Mouse (Mus musculus) macrophage (primary cell): ENCODE measurements around the gene Ppfia1. TPM values are rescaled to one million over a fixed set of nuclear protein-coding genes. Genes with fewer than 3 reads are reported as not detected.

Source experiments
- H3K27ac ChIP-seq: fragments of 350-480 bp; formaldehyde crosslinking; 2 replicates; pipeline ENCODE4 v1.9.0; 2021
- H3K36me3 ChIP-seq: fragments of 350-480 bp; formaldehyde crosslinking; 2 replicates; pipeline ENCODE4 v1.9.0; 2021; ENCODE audit errors: inconsistent target
- H3K4me3 ChIP-seq: fragments of 350-480 bp; formaldehyde crosslinking; 2 replicates; pipeline ENCODE4 v1.9.0; 2021; ENCODE audit errors: inconsistent target
- H3K79me2 ChIP-seq: fragments of 350-480 bp; formaldehyde crosslinking; 2 replicates; pipeline ENCODE4 v1.9.0; 2021; ENCODE audit errors: inconsistent target
- WGBS: methylation state at CpG from one replicate; pipeline ENCODE4 v1.1.7; 2026; ENCODE audit warnings: inconsistent platforms; ENCODE audit not compliant: missing documents; 5-methylcytosine and 5-hydroxymethylcytosine counted together
- polyA plus RNA-seq: library from polyadenylated mRNA; stranded (reverse); fragments of 250-400 nt; gene quantifications from 3 replicates; pipeline ENCODE4 v1.2.4, GENCODE M21; 2018; ENCODE audit warnings: inconsistent platforms

Gene Ppfia1
- polyA plus RNA-seq, 1 experiment from 2014 or later: 74.0 TPM

DNA sequence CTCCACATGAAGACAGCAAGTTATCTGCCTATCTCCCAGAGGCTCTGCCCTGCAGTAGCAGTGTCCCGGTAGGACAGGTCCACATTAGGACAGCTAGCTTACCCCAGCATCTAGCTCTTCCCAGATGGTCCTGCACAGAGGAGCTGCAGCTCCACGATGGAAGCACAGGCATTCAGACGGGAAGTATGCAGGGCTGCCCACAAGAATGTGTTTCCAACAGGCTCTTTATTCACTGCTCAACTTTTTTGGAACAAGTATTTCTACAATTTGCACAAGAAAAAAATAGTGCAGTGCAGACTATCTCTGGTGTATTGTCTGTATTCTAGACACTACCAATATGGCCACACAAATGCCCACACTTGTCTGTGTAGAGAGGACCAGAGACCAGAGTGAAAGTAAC, 18.8 kb downstream of the Ppfia1 start:
- H3K79me2 ChIP-seq: peaks cover 94% of the 10 kb centered on the region
- no peaks in the 10 kb centered on the region for H3K36me3 ChIP-seq
- no peak overlapping the region for H3K27ac ChIP-seq
- WGBS: 93% methylated on average over 3 of the region's 3 CpGs
- no peak overlapping the region for H3K4me3 ChIP-seq

DNA sequence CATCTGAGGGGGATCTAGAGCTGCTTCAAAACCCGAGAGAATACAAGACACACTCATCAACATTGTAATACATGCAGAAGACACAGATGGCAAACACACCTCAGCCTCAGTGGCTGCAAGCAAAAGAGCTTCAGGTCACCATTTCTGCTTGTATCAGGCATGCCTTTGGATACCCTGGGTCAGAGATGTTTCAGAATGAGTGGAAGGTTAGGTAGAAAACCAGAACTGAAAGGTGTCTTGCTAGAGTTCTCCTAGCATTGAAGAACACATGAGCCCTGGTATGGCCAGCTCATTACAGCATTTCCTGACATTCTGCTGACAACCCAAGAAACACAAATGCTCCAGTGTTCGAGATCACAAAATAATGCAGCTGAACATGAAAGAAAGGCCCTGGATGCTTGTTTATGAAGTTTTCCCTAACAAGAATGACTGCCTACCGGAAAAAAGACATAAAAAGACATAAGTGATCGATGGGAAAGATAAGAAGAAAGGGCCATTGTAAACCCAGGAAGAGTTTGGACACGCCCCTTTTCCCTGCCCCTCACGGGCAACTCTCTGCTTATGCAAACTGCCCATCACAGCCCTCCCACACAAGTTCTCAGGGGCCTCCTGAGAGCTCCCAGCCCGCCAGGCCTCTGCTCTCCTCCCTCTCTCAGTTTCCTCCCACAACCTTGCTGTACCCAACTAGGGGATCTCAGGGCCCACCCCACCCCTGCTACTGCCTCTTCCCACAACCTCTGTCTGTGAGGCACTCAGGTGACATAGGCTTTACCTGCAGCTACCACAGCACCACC, 21.7 kb downstream of the Ppfia1 start:
- Histone ChIP-seq H3K27ac (no peak overlapping the region), H3K79me2 (peaks cover 92% of the 10 kb centered on the region), H3K36me3 (no peaks in the 10 kb centered on the region), H3K4me3 (no peak overlapping the region)
- WGBS: 84% methylated on average over 7 of the region's 7 CpGs

DNA sequence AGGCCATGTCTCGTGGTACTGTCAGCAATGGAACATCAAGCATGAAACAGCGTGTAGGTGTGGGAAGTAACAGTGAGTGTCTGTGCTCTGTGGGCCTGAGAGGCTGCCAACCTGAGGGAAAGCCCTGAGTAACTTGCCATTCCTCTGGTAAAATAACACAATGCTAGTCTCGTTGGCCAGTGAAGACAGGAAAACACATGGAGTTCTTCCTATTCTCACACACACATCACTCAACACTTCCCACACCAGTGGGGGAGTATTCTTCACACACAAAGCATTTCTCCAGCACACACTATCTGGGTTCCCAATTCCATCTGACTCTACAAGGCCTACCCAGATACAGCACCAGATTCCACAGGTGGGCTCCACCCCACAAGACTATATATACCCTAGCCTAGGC, 23.7 kb downstream of the Ppfia1 start:
- 91% methylated on average over 3 of the region's 3 CpGs for WGBS
- Histone ChIP-seq H3K79me2 (peaks cover 88% of the 10 kb centered on the region), H3K36me3 (no peaks in the 10 kb centered on the region), H3K27ac (no peak overlapping the region), H3K4me3 (no peak overlapping the region)

DNA sequence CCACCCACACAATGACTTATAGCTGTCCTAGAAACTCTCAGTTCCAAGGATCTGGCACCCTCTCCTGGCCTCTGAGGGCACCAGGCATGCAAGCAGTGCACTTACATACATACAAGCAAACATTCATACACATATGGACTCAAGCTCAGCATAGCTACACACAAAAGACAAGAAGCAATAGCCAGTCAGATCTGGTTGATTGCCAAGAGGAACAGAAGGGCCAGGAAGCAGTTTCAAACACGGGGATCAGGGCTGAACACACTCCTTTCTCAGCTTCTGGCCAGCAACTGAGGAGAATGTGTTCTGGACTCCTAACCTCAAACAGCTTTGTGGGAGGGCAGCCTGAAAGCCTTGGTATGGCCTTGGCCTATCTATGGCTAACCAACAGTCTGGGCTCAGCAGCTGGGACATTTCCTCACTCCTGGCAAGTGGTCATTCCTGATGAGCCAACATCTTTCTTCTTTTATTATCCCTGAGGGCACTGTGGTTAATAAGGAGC, 25.8 kb downstream of the Ppfia1 start:
- Histone ChIP-seq H3K79me2 (peaks cover 83% of the 10 kb centered on the region; the same call in 1 of the 2 replicates), H3K36me3 (no peaks in the 10 kb centered on the region), H3K27ac (no peak overlapping the region), H3K4me3 (no peak overlapping the region)
- 25% methylated on average over 1 of the region's 1 CpGs for WGBS

DNA sequence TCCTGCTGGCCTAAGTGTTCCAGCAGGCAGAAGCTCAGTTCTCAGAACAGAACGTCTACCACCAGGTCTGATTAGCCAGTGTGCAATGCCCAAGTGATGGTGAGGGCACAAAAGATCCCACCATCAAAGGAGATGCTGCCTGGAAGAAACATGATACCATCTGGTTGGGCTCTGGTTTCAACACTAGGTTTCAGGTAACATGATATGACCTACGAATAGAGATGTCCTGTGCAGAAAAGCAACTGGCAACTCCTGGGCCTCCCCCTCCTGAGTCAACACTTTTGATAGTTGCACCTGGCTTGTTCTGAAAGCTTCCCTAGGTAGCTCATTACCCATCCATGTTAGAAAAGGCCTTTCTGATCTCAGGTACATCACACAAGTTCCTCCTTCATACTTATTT, 26.9 kb downstream of the Ppfia1 start:
- WGBS: 94% methylated on average over 2 of the region's 2 CpGs
- Histone ChIP-seq H3K27ac (no peak overlapping the region), H3K36me3 (no peaks in the 10 kb centered on the region), H3K79me2 (peaks cover 76% of the 10 kb centered on the region; the same call in 1 of the 2 replicates), H3K4me3 (no peak overlapping the region)

DNA sequence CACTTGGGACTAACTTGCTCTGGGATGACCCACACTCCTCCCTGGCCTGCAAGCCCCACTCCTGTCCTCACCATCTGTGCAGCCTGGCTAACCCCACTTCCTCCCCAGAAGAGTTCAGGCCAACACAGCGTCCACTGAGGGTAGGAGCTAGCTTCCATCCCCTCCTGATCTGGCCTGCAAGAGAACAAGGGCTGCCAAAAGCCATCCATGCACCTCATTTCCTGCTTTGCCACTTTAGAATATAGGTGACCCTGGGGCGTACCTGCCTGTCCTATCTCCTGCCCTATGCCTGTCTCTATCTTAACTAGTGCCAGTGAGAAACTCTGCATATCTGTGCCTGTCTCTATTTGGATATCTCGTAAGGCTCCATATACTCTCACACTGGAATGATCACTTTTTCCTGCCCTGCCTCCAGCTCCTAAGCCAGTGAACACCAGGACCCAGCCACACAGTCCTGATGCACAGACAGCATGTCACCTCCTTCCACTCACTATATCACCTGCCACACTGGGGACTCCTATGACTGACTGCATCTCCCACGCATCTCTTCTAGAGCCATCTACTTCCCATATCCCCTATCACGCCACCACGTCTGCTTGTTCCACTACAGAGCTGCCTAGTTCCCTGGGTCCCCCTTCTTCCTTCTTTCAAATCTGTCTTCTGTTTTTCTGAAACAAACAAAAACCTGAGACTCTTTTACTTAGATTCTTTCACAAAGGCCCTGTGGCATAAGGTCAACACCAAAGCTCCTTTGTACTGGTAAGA, 28.9 kb downstream of the Ppfia1 start:
- WGBS: 79% methylated on average over 6 of the region's 6 CpGs
- Histone ChIP-seq H3K79me2 (peaks cover 56% of the 10 kb centered on the region; the same call in 1 of the 2 replicates), H3K4me3 (no peak overlapping the region), H3K27ac (no peak overlapping the region), H3K36me3 (peaks cover 12% of the 10 kb centered on the region; the same call in 1 of the 2 replicates)

DNA sequence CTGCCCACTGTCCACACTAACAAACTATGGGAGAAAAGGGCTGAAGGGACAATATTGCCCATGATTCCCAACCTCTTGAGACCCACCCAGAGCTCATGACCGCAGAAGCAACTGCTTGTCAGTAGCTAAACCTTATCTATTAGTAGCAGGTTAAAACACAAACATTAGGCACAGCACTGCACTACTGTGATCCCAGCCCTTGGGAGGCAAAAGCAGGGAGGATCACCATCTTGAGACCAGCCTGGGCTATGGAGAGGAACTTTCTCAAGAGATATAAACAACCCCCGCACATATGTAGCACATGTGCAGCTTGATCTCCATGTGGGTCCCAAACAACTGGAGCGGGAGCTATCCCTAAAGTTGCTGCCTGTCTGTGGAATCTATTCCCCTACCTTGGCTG, 30.1 kb downstream of the Ppfia1 start:
- Histone ChIP-seq H3K27ac (no peak overlapping the region), H3K36me3 (peaks cover 24% of the 10 kb centered on the region; the same call in 1 of the 2 replicates), H3K79me2 (peaks cover 44% of the 10 kb centered on the region; the same call in 1 of the 2 replicates), H3K4me3 (no peak overlapping the region)
- 94% methylated on average over 3 of the region's 3 CpGs for WGBS

DNA sequence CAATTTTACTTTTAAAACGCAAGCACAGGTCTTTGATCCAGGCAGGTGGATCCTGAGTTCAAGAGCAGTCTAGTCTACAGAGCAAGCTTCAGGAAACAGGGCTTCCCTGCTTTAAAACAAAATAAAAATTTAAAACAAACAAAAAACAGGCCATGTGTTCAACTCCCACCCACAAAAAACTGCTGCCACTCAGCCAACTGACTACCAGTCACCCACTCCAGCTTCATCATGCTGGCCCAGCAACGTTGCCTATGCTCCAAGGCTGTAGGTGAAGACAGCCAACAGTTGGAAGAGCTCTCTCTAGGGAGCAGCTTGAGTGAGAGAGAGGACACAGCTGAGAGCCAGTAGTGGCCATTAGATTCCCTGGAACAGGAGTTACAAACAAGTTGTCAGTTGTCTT, 31.6 kb downstream of the Ppfia1 start:
- 100% methylated on average over 2 of the region's 2 CpGs for WGBS
- Histone ChIP-seq H3K4me3 (no peak overlapping the region), H3K27ac (no peak overlapping the region), H3K36me3 (peaks cover 36% of the 10 kb centered on the region), H3K79me2 (peaks cover 31% of the 10 kb centered on the region; the same call in 1 of the 2 replicates)

DNA sequence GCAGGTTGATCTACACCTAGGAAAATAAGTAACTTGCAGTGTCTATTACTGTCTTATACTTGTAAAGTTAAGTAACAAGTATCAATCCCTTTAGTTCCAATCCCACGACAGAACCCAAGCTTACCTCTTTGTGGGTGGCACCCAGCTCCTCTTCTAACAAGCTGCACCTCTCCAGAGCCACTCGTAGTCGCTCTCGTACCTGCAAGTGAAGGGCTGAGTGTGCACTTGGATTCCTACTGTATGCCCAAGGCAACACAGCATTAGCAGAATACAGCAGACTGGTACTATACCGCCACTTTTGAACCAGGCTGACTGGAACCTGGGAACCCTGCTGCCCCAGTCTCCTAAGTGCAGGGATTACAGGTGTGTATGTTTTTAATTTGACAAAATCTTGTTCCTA, 33.7 kb downstream of the Ppfia1 start:
- whole genome bisulfite sequencing: 96% methylated on average over 5 of the region's 5 CpGs
- peaks cover 19% of the 10 kb centered on the region; the same call in 1 of the 2 replicates for H3K79me2 ChIP-seq
- H3K27ac ChIP-seq: no peak overlapping the region
- no peak overlapping the region for H3K4me3 ChIP-seq
- H3K36me3 ChIP-seq: peaks cover 56% of the 10 kb centered on the region

DNA sequence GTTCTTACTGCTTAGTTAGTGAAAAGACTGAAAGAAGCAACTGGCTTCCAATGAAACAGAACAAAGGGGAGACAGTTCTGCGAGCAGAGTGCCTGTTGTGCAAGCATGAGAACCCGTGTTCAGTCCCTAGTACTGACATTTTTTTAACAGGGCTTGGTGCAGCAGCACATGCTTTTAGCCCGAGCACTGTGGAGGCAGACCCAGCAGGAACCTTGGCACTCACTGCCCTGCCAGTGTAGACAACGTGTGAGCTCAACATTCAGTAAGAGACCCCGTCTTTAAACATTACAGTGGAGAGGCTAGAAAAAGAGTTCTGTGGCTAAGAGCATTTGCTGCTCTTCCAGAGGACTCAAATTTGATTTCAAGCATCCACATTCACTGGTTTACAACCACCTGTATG, 36.8 kb downstream of the Ppfia1 start:
- no peak overlapping the region for H3K4me3 ChIP-seq
- no peaks in the 10 kb centered on the region; the same call in 1 of the 2 replicates for H3K79me2 ChIP-seq
- 95% methylated on average over 5 of the region's 5 CpGs for WGBS
- H3K27ac ChIP-seq: no peak overlapping the region
- H3K36me3 ChIP-seq: peaks cover 88% of the 10 kb centered on the region

DNA sequence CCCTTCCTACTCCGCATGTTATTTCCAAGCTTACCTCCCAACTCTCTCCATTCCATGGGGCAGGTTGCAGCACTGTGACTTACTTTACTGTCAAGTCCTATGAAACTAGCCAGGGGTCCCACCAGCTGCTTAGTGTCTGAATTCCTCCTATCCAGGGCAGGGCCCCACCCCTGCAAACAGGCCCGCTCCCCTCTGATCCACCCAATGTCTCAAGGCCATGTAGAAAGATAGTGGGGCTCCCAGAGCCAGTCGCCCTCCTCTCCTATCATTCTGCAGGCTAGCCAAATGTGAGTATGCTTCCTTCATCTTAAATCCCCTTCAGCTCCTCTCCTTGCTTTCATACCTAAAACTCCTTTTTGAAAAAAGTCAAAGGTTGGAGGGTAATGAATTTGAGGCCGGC, 44.4 kb downstream of the Ppfia1 start:
- Histone ChIP-seq H3K4me3 (no peak overlapping the region), H3K79me2 (no peaks in the 10 kb centered on the region), H3K36me3 (peaks cover 99% of the 10 kb centered on the region), H3K27ac (no peak overlapping the region)
- 85% methylated on average over 4 of the region's 4 CpGs for WGBS

DNA sequence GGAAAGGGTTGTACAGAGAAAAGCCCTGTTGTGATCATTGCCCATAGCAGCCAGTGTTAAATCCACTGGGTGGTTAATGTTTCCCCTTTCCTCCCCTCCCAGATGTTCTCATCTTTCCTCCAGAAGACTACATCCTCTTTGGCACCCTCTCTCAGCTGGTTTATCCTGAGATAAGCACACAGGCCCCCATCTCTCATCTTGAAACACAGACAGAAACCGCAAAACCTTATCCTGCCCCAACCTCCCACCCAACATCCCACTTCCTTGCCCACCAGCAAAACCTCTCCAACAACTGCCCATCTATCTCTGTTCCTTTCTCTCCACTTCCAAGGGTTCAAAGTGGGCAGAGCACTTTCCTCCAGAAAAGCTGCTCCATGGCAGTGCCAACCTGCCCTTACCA, 46.7 kb downstream of the Ppfia1 start:
- H3K36me3 ChIP-seq: peaks cover 99% of the 10 kb centered on the region
- no peaks in the 10 kb centered on the region for H3K79me2 ChIP-seq
- H3K4me3 ChIP-seq: no peak overlapping the region
- WGBS: 93% methylated on average over 1 of the region's 1 CpGs
- H3K27ac ChIP-seq: no peak overlapping the region

DNA sequence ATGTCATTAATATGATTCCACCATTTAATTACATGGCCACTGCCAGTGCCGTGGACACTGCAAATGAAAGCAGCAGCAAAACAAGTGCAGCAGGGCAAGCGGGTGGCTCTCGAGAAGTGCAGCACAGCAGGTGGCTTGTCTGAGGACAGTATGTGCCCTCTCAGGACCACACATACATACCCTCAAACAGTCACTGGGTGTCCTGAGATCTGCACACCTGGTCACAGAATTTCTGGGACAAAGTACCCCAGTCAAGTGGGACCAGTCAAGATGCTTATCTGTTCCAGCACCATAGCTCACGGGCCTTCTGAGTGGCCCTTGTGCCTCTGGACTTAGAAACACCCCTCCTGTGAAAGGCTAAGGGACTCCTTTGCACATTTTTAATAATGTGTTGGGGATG, 49.6 kb downstream of the Ppfia1 start:
- WGBS: 100% methylated on average over 4 of the region's 4 CpGs
- no peak overlapping the region for H3K4me3 ChIP-seq
- no peak overlapping the region for H3K27ac ChIP-seq
- no peaks in the 10 kb centered on the region for H3K79me2 ChIP-seq
- peaks cover 94% of the 10 kb centered on the region for H3K36me3 ChIP-seq

DNA sequence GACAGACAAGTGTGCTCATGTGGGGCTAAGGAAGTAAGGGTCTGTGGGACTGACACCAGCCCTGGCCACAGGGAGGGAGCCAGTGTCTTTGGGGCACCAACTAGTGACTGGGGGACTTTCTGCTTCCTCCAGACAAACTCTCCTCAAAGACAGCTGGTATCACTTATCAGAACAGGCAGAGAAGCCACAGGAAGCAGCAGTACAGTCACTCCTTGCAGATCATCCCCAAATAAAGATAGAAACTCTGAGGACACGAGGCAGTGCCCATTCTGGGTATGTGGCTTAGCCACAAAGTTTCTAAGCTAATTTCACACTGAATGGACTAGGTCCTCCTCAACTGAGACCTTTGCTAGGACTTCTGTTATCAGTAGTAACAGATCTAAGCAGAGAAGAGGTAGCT, 60.6 kb downstream of the Ppfia1 start:
- WGBS: 23% methylated on average over 1 of the region's 1 CpGs
- Histone ChIP-seq H3K79me2 (no peaks in the 10 kb centered on the region), H3K4me3 (no peak overlapping the region), H3K27ac (no peak overlapping the region), H3K36me3 (peaks cover 94% of the 10 kb centered on the region)
